Mouse (Mus musculus): ENCODE data around the gene Gm13698. TPM values are rescaled to one million over a fixed set of nuclear protein-coding genes. Genes with fewer than 3 reads are reported as not detected.
"Not testable (repeated sequence)": the region's sequence is repeated elsewhere in the genome, so short reads cannot be mapped to it uniquely, and the experiment has no call there.

The Gm13698 gene
- total RNA-seq (2022) = 1 to 10 TPM; 1.4 to 2.0 (median 1.8) TPM

DNA sequence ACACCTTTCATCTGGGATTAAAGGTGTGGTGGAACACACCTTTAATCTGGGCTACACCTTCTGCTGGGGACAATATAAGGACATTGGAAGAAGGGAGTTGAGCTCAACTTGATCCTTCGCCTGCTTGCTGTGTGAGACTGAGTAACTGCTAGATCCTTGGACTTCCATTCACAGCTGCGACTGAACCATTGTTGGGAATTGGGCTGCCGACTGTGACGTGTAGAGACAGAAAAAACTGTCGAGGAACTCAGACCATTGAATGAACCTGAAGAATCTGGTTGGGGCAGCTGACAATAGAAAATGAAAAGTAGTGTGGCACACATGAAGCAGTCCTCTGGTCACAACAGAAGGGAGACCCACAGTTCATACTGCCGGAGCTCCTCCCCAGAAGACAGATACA is at the start of gene Gm13698:
TSS of gene Gm13698 (plus strand) at position 301 of the 400 bp plus-strand sequence.
- DNase-seq (ENCODE audit: low spot score in 2 of 2) = not testable (repeated sequence)

DNA sequence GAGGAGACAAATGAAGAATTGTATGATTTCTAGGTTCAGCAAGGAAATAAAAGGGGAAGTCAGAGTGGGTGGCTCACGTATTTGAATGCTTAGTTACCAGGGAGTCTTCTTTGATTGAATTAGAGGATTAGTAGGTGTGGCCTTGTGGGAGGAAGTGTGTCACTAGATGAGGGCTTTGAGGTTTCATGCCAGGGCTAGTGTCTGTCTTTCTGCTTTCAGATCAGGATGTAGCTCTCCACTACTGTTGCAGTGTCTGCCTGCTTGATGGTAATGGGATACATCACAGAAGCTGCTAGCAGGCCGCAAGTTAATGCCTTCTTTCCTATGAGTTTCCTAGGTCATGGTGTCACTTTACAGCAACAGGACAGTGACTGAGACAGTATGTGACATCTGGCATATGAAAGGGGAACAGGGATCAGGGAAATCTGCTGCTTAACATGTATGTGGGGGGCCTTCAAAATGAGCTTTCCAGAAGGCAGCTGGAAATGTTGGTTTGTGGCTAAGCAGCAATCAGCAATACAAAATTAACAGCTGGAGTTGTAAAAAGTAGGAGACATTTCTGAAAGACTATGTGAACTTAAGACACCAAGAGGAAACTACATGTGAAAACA is 25.9 kb upstream of the Gm13698 start:
- no peak for DNase-seq (ENCODE audit: low spot score in 2 of 2)

DNA sequence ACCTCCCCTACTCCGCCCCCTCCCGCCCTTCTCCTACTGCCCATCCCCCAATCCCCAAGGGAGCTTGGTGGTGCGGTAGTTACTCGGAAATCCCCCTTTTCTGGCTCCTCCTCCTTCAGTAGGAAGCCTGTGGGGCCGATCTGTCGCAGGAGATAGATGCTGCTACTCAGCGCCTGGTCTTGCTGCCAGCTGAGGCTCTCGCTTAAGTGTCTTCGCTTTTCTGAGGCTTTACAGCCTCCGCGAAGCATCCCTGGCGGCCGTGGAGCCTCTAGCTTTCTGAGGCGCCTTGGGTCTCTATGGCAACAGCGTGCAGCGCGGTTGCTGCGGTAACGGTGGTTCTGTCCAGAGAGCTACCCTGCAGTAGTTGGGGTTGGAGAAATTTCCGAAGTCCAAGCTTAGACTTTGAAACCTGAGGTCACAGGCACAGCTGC is 14.5 kb upstream of the Gm13698 start, which contains the start of gene Zswim2:
TSS of gene Zswim2 (minus strand) at position 298 of the 431 bp plus-strand sequence.
- peak; percentile 86 to 91 for DNase-seq (ENCODE audit: low spot score in 2 of 2)

DNA sequence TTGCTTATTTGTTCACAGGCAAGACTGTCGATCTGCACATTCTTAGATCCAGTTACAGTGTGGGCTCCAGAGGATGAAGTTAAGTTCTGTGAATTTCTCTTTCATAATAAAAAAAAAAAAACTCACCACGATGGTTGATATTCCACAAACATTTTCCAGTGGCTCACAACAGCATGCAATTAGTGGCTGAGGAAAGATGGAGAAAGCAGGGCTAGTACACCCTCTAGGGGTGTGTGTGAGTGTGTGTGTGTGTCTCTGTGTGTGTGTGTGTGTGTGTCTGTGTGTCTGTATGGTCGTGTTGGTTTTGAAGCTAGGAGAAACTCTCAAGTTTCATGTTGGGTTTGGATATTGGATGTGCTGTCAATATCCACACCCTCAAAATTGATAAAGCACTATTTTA is 14.1 kb upstream of the Gm13698 start:
- no peak for DNase-seq (ENCODE audit: low spot score in 2 of 2)

DNA sequence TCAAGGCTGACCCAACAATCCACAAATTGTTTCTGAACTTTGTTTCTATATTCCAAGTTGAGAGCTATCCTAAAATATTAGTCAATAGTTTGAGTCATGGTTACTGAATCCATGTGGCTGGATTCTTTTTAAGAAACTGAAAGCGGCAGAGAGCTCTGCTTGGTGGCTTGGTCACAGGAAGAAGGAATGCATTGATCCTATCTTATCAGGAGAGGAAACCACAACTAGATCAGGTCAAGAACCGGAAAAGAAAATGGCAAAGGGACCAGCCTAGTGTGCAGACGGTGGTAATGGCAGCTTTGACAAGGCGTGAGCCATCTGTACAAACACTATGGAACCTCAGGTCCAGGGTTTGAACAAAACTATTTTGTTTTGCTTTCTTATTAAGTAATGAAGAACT is 13.7 kb upstream of the Gm13698 start:
- DNase-seq (ENCODE audit: low spot score in 2 of 2) = no peak

DNA sequence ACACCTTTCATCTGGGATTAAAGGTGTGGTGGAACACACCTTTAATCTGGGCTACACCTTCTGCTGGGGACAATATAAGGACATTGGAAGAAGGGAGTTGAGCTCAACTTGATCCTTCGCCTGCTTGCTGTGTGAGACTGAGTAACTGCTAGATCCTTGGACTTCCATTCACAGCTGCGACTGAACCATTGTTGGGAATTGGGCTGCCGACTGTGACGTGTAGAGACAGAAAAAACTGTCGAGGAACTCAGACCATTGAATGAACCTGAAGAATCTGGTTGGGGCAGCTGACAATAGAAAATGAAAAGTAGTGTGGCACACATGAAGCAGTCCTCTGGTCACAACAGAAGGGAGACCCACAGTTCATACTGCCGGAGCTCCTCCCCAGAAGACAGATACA is 5.7 kb downstream of the Gm13698 start, which contains the start of gene Gm13693:
TSS of gene Gm13693 (plus strand) at position 301 of the 400 bp plus-strand sequence.
- not testable (repeated sequence) for DNase-seq (ENCODE audit: low spot score in 2 of 2)

DNA sequence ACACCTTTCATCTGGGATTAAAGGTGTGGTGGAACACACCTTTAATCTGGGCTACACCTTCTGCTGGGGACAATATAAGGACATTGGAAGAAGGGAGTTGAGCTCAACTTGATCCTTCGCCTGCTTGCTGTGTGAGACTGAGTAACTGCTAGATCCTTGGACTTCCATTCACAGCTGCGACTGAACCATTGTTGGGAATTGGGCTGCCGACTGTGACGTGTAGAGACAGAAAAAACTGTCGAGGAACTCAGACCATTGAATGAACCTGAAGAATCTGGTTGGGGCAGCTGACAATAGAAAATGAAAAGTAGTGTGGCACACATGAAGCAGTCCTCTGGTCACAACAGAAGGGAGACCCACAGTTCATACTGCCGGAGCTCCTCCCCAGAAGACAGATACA is 11.5 kb downstream of the Gm13698 start, which contains the start of gene Gm13695:
TSS of gene Gm13695 (plus strand) at position 301 of the 400 bp plus-strand sequence.
- DNase-seq (ENCODE audit: low spot score in 2 of 2) = not testable (repeated sequence)

DNA sequence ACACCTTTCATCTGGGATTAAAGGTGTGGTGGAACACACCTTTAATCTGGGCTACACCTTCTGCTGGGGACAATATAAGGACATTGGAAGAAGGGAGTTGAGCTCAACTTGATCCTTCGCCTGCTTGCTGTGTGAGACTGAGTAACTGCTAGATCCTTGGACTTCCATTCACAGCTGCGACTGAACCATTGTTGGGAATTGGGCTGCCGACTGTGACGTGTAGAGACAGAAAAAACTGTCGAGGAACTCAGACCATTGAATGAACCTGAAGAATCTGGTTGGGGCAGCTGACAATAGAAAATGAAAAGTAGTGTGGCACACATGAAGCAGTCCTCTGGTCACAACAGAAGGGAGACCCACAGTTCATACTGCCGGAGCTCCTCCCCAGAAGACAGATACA is 17.3 kb downstream of the Gm13698 start, which contains the start of gene Gm13696:
TSS of gene Gm13696 (plus strand) at position 301 of the 400 bp plus-strand sequence.
- DNase-seq (ENCODE audit: low spot score in 2 of 2) = not testable (repeated sequence)

DNA sequence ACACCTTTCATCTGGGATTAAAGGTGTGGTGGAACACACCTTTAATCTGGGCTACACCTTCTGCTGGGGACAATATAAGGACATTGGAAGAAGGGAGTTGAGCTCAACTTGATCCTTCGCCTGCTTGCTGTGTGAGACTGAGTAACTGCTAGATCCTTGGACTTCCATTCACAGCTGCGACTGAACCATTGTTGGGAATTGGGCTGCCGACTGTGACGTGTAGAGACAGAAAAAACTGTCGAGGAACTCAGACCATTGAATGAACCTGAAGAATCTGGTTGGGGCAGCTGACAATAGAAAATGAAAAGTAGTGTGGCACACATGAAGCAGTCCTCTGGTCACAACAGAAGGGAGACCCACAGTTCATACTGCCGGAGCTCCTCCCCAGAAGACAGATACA is 23.1 kb downstream of the Gm13698 start, which contains the start of gene Gm13694:
TSS of gene Gm13694 (plus strand) at position 301 of the 400 bp plus-strand sequence.
- not testable (repeated sequence) for DNase-seq (ENCODE audit: low spot score in 2 of 2)

DNA sequence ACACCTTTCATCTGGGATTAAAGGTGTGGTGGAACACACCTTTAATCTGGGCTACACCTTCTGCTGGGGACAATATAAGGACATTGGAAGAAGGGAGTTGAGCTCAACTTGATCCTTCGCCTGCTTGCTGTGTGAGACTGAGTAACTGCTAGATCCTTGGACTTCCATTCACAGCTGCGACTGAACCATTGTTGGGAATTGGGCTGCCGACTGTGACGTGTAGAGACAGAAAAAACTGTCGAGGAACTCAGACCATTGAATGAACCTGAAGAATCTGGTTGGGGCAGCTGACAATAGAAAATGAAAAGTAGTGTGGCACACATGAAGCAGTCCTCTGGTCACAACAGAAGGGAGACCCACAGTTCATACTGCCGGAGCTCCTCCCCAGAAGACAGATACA is 28.9 kb downstream of the Gm13698 start, which contains the start of gene Gm13697:
TSS of gene Gm13697 (plus strand) at position 301 of the 400 bp plus-strand sequence.
- DNase-seq (ENCODE audit: low spot score in 2 of 2) = not testable (repeated sequence)

DNA sequence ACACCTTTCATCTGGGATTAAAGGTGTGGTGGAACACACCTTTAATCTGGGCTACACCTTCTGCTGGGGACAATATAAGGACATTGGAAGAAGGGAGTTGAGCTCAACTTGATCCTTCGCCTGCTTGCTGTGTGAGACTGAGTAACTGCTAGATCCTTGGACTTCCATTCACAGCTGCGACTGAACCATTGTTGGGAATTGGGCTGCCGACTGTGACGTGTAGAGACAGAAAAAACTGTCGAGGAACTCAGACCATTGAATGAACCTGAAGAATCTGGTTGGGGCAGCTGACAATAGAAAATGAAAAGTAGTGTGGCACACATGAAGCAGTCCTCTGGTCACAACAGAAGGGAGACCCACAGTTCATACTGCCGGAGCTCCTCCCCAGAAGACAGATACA is 34.8 kb downstream of the Gm13698 start, which contains the start of gene Gm13691:
TSS of gene Gm13691 (plus strand) at position 301 of the 400 bp plus-strand sequence.
- not testable (repeated sequence) for DNase-seq (ENCODE audit: low spot score in 2 of 2)

DNA sequence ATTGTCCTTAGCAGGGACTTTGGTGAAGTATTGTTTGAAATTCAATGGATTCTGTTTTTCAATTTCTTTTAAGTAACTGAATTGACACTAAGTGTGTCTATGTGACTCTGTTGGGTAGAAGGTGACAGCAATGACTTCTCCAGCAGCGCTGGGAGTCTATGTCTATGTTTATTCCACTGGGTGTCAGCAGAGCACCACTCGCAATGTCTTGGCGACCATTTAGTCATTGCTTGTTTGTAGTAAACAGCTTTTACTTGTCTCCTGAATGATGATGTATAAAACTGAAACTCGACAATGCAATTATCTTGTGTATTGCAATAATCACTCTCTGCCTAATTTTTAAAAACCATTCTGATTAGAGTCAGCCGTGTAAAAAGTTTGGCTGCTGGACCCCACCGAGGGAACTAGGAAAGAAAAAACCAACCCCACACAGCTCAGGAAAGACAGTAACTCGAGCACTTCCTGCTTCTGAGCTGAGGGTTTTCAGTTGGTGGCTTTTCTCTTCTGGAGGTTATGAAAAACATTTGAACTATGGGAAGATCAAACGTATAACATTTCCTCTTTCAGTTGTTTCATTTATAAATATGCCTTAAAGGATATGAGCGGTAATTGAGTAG is 38.3 kb downstream of the Gm13698 start:
- DNase-seq (ENCODE audit: low spot score in 2 of 2) = not testable (repeated sequence)

DNA sequence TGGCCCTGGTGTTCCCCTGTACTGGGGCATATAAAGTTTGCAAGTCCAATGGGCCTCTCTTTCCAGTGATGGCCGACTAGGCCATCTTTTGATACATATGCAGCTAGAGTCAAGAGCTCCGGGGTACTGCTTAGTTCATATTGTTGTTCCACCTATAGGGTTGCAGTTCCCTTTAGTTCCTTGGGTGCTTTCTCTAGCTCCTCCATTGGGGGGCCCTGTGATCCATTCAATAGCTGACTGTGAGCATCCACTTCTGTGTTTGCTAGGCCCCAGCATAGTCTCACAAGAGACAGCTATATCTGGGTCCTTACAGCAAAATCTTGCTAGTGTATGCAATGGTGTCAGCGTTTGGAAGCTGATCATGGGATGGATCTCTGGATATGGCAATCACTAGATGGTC is 39.0 kb downstream of the Gm13698 start:
- not testable (repeated sequence) for DNase-seq (ENCODE audit: low spot score in 2 of 2)

Other genes with a start within 250 kb of the Gm13698 start
- 100 to 1,000 TPM; 121 to 130 (median 126) TPM for gene Itgav, start 231.3 kb upstream of the Gm13698 start, total RNA-seq (2022)
- gene Fam171b, start 143.1 kb upstream of the Gm13698 start, total RNA-seq (2022) = 100 to 1,000 TPM; 189 to 234 (median 210) TPM
- under 1 TPM in 1 of 4 experiments, not detected in 3; 0.30 TPM for gene Zswim2, start 14.5 kb upstream of the Gm13698 start, total RNA-seq (2022)
- 1 to 10 TPM; 1.4 to 2.0 (median 1.8) TPM for gene Gm13693, start 5.8 kb downstream of the Gm13698 start, total RNA-seq (2022)
- 1 to 10 TPM in 1 of 4 experiments, not detected in 3; 1.4 TPM for gene Gm13695, start 11.6 kb downstream of the Gm13698 start, total RNA-seq (2022)
- gene Gm13696, start 17.4 kb downstream of the Gm13698 start, total RNA-seq (2022) = 1 to 10 TPM; 1.4 to 2.0 (median 1.8) TPM
- gene Gm13694, start 23.2 kb downstream of the Gm13698 start, total RNA-seq (2022) = 1 to 10 TPM; 1.4 to 2.0 (median 1.8) TPM
- gene Gm13697, start 29.1 kb downstream of the Gm13698 start, total RNA-seq (2022) = 1 to 10 TPM; 1.4 to 2.0 (median 1.8) TPM
- 1 to 10 TPM; 1.4 to 2.0 (median 1.8) TPM for gene Gm13691, start 34.9 kb downstream of the Gm13698 start, total RNA-seq (2022)

All from left cerebral cortex, adult 8-10 months (tissue).